Mouse (Mus musculus) lung, postnatal 0 days (tissue): ENCODE data around the gene Gm20532.

ENCODE experiments used
- CTCF ChIP-seq: IDR thresholded peaks from 2 replicates; pipeline ENCODE4 v1.5.1; 2016; ENCODE audit warnings: antibody characterized with exemption, mild to moderate bottlenecking
- EP300 ChIP-seq: IDR thresholded peaks from 2 replicates; pipeline ENCODE4 v1.6.1; 2016; ENCODE audit warnings: antibody characterized with exemption, mild to moderate bottlenecking, control low read depth

DNA sequence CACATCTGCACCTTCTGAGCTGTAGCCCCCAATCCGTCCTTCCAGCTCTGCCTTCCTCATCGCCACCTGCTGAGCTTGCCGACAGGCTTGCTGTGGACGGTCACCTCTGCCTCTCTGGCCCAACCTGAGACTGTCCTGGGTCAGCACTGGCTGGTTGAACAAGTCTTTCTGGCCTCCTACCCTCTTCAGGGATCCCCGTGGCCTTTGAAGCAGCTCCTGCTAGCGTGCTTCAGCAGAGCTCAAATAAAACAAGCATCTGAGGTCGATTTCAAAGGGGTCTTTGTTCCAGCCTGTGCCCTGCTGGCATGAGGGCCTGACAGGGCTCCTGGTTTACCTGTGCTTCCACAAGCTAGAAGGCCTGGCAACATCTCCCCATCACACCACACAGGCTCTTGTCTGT, 45.7 kb upstream of the Gm20532 start:
- TF ChIP-seq CTCF = no peak
- TF ChIP-seq EP300 = no peak
